Mouse (Mus musculus) skeletal muscle tissue, postnatal 0 days (tissue): ENCODE results near the gene Pml. TPM values are rescaled to one million over a fixed set of nuclear protein-coding genes. Genes with fewer than 3 reads are reported as not detected.

Experiments
- microRNA-seq, 2 experiments: library from miRNA; unstranded; fragments of <30 nt; microRNA quantifications; one replicate each; pipeline ENCODE4; 2016
- polyA plus RNA-seq: library from polyadenylated mRNA; unstranded; fragments of >200 nt; fragmentation: Nextera tagmentation; extraction: Ambion mirVana; gene quantifications from 2 replicates; pipeline ENCODE4 v1.2.1, GENCODE M21; 2015

The Pml gene
- polyA plus RNA-seq, result 6.0 and 7.2 TPM in 2 replicates

DNA sequence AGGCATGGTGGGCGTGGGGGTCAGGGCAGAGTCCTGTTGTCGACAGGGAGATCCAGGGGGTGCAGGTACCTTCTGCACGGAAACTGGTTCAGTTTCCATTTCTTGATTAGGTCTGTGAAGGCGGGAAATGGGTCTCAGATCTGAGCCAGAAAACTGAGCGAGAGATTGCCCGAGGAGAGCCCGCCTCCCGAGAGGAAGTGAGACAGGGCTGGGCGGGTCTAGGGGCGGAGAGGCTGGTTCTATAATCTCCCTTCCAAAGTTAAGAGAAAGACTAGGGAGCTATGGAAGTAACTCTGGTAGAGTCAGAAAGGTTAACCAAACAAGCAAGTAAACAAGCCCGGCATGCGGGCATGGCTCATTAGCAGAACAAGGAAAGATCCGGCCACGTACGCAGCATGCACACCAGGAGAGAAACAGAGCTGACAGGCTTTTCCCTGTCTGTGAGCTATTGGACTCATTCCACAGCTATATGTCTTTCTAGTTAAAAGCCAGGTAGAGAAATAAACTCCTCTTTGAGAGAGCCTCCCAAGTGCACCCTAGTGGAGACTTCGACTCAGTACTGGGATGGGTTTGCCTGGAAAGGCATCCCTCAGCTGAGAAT lies at the start of gene Pml:
TSS of gene Pml (minus strand) at position 195 of the 601 bp plus-strand sequence.

DNA sequence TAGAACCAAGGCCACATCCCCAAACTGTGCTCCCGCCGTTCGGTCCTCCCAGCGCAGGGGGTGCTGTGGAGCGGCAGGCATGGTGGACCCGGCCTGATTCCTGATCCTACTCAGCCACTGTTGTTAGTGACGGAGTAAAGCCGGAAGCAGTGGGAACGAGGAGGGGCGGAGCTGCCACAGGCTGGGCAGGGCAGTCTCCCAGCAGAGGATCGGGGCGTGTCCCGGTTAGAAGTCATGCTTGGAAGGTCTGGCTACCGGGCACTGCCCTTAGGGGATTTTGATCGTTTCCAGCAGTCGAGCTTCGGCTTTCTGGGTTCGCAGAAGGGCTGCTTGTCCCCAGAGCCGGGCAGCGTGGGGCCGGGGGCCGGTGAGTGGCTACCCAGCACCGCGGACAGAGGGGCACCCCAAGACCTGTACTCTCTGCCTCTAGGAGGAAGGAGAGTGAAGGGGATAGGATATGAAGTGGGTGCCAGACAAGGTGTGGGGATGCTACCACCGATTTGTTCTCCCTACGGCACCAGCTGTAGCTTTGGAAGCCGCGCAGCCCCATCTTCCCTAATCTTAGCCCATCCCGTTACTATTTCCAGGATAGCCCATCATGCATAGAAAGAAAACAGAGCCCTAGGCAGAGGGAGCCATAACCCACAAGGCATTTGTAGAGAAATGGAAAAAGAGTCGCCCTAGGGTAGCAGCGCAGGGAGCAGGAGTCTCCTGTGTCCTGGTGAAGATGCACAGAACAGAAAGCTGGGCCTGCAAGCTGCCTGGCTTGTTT lies 3.6 kb upstream of the Pml start, which contains the start of gene Stoml1:
TSS of gene Stoml1 (plus strand) at position 132 of the 772 bp plus-strand sequence.

DNA sequence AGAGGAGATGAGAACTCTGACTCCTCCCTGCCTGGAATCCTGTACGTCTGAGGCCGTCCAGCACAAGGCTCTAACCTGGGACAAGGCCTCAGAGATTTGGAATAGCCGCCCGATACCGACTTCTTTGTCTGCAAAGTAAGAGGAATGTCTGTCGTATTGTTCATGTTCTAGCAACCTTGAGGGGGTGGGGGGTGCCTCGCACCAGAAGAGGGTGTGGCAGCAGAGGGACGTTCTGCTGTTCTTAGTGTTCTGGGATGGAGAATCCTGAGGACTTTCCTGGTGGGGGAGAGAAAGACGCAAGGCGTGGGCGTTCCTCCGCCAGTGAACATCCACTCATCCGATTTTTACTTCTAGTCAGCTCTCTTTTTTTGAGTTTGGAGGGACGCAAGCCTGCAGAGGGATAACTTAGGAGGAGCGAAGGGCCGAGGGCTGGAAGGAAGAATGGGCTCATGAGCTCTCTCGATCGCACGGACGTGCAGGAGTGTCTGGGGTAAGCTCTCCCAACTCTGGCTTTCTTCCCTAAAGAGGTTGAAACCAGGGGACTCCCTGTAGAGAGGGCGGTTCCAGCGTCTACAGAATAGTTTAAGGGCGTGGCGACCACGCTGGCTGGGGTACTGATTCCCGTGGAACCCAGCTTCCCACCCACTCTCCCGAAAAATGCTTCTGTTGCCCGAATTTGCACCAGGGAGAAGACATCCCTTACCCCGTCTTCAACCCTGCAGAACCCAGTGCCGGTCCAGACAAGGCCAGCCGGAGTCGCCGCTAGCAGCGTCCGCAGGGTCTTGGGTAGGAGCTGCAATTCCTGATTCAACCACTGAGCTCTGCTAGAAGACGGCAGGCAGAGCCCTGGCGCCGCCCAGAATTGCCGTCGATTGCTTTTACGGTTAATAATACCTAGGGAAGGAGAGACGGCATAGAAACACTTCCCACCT lies 45.8 kb downstream of the Pml start, which contains the start of the genes Islr and Islr2:
TSS of gene Islr (minus strand) at position 791 of the 932 bp plus-strand sequence.
TSS of gene Islr2 (minus strand) at position 804 of the 932 bp plus-strand sequence.

Small RNA genes within 50 kb of the gene (microRNA-seq; reads per million reads assigned to microRNA genes)
- 0 reads per million in 2 experiments for gene Mir6385

Other genes with a start within 250 kb of the Pml start
- gene Cyp11a1, start 243.4 kb downstream of the Pml start, polyA plus RNA-seq, result 13.9 and 25.2 TPM in 2 replicates
- 0.36 and 0.45 TPM in 2 replicates for gene Stra6, start 186.0 kb downstream of the Pml start, polyA plus RNA-seq
- 0.16 TPM in 1 of 2 replicates, not detected in the other for gene Ccdc33, start 131.0 kb downstream of the Pml start, polyA plus RNA-seq
- 121 and 144 TPM in 2 replicates for gene Islr, start 45.5 kb downstream of the Pml start, polyA plus RNA-seq
- gene Islr2, start 45.5 kb downstream of the Pml start, polyA plus RNA-seq, result 0.40 and 0.56 TPM in 2 replicates
- gene Stoml1, start 3.4 kb upstream of the Pml start, polyA plus RNA-seq, result 16.5 and 19.1 TPM in 2 replicates
- 50.3 and 80.0 TPM in 2 replicates for gene Loxl1, start 63.4 kb upstream of the Pml start, polyA plus RNA-seq
- gene Tbc1d21, start 120.7 kb upstream of the Pml start, polyA plus RNA-seq, result 0.17 TPM in 1 of 2 replicates, not detected in the other
- 0.44 and 0.90 TPM in 2 replicates for gene Insyn1, start 238.8 kb upstream of the Pml start, polyA plus RNA-seq